ENCODE assay signal across 12 mouse cellular contexts in the genomic region with DNA sequence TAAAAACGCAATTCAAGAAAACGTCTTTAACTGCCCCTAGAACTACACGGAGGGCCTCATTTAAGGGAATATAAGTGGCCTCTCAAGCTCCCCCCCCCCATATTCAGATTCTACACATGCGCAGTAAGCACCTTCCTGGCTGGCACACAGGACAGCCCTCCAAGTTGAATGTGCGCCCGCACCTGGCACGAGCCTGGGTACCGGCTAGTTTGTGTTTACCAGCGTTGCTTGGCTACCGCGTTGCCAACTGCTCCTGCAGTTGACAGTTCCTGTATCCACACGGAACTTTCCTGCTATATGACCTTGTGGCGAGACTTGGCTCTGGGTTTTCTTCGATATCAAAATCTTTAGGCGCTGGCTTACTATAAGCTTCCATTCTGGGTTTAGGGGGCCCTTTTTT. TPM values are rescaled to one million over a fixed set of nuclear protein-coding genes. Genes with fewer than 3 reads are reported as not detected.
A peak's percentile ranks its signal among the peaks of the same experiment; 100 is the strongest.
DNase-seq lines count a peak whose midpoint lies in the region; ATAC-seq and TF ChIP-seq lines count a peak whose summit lies in the region.
"Had no signal": no experiment of that assay in that cellular context is flagged by ENCODE, and none has a peak within 500 bp of the region (broad histone marks: within the 10 kb centered on the region; RNA-seq: fewer than 3 reads in every experiment).

No protein-coding gene starts in this region.

- no peak for TF ChIP-seq CTCF in hindbrain, postnatal 0 days (IDR thresholded peaks at IDR 0.05; ENCODE audit: low read depth)

- ATAC-seq in hindbrain, postnatal 0 days: no peak
- ATAC-seq in hindbrain, embryonic 16.5 days: no peak
- ATAC-seq in megakaryocyte-erythroid progenitor cell, adult 5-6 weeks (replicated peaks; ENCODE audit: low FRiP score, low TSS enrichment, poor library complexity, severe bottlenecking): no peak

- no peak overlapping the region for H3K9ac ChIP-seq in hindbrain, postnatal 0 days (replicated peaks; ENCODE audit: low read length)
- H3K9ac ChIP-seq in hindbrain, embryonic 16.5 days (ENCODE audit: low read depth, low read length): no peak overlapping the region
- H3K9ac ChIP-seq: limb, embryonic 12.5 days; lung, embryonic 15.5 days had no signal

- H3K36me3 ChIP-seq in hindbrain, postnatal 0 days (ENCODE audit: insufficient read depth, low read length): no peaks in the 10 kb centered on the region
- H3K36me3 ChIP-seq in hindbrain, embryonic 16.5 days (ENCODE audit: control insufficient read depth, insufficient read depth, low read length): no peaks in the 10 kb centered on the region
- H3K36me3 ChIP-seq: limb, embryonic 12.5 days; lung, embryonic 15.5 days had no signal

- no peaks in the 10 kb centered on the region for H3K27me3 ChIP-seq in hindbrain, postnatal 0 days (ENCODE audit: insufficient read depth, low read length)
- H3K27me3 ChIP-seq in hindbrain, embryonic 16.5 days (replicated peaks; ENCODE audit: control insufficient read depth, insufficient read depth, low read length): no peaks in the 10 kb centered on the region
- H3K27me3 ChIP-seq: limb, embryonic 12.5 days; lung, embryonic 15.5 days had no signal

- no peak overlapping the region for H3K4me3 ChIP-seq in hindbrain, postnatal 0 days (ENCODE audit: low read length)
- H3K4me3 ChIP-seq in hindbrain, embryonic 16.5 days (ENCODE audit: low read length): no peak overlapping the region
- H3K4me3 ChIP-seq: limb, embryonic 12.5 days; lung, embryonic 15.5 days had no signal

- no peaks in the 10 kb centered on the region for H3K4me1 ChIP-seq in hindbrain, postnatal 0 days (ENCODE audit: insufficient read depth, low read length)
- H3K4me1 ChIP-seq in hindbrain, embryonic 16.5 days (ENCODE audit: control insufficient read depth, insufficient read depth, low read depth, low read length): no peaks in the 10 kb centered on the region
- H3K4me1 ChIP-seq: limb, embryonic 12.5 days; lung, embryonic 15.5 days had no signal

- no peak overlapping the region for H3K4me2 ChIP-seq in hindbrain, postnatal 0 days (ENCODE audit: low read depth, low read length)
- H3K4me2 ChIP-seq in hindbrain, embryonic 16.5 days (ENCODE audit: low read length): no peak overlapping the region
- H3K4me2 ChIP-seq: limb, embryonic 12.5 days; lung, embryonic 15.5 days had no signal

- peak; percentile 42 for DNase-seq in hindbrain, postnatal 0 days (ENCODE audit: low spot score)
- DNase-seq in cerebellum, adult 8-10 months: peak; percentile 7
- DNase-seq in gastrocnemius, postnatal 10 days: peak; percentile 48
- DNase-seq in layer of hippocampus, postnatal 10 days (ENCODE audit: low spot score in 2 of 2): peak; percentile 78 to 81
- DNase-seq in kidney, postnatal 10 days: no peak
- DNase-seq: kidney, adult 2 months had no signal

- WGBS in hindbrain, postnatal 0 days: 83% methylated on average over 15 of the region's 15 CpGs
- 90% methylated on average over 15 of the region's 15 CpGs for WGBS in hindbrain, embryonic 16.5 days

- no peaks in the 10 kb centered on the region for H3K9me3 ChIP-seq in hindbrain, postnatal 0 days (ENCODE audit: low read length)
- H3K9me3 ChIP-seq in hindbrain, embryonic 16.5 days (ENCODE audit: control insufficient read depth, low read length): no peaks in the 10 kb centered on the region
- H3K9me3 ChIP-seq: limb, embryonic 12.5 days; lung, embryonic 15.5 days had no signal

- H3K27ac ChIP-seq in hindbrain, postnatal 0 days: no peak overlapping the region
- no peak overlapping the region for H3K27ac ChIP-seq in hindbrain, embryonic 16.5 days (ENCODE audit: low read depth, low read length)
- H3K27ac ChIP-seq: limb, embryonic 12.5 days; lung, embryonic 15.5 days; stomach, postnatal 0 days had no signal

RNA-seq across cellular contexts. Expression of a gene that starts 13.9 kb away (rescaled TPM):
- total RNA-seq in hindbrain, postnatal 0 days (2014; rRNA removed): not detected in 2 replicates
- polyA plus RNA-seq in hindbrain, postnatal 0 days (2015; fragmentation: Nextera tagmentation; extraction: Ambion mirVana): not detected in 2 replicates
- not detected in 2 replicates for polyA plus RNA-seq in hindbrain, embryonic 16.5 days (2015; fragmentation: Nextera tagmentation; extraction: Ambion mirVana)
- not detected for total RNA-seq in gastrocnemius, postnatal 10 days (2021)
- not detected for total RNA-seq in layer of hippocampus, postnatal 10 days (2021)
- not detected in 2 replicates for total RNA-seq in megakaryocyte-erythroid progenitor cell, adult 5-6 weeks (2014; fragmentation: Nextera tagmentation)
- not detected in 2 replicates for total RNA-seq in megakaryocyte-erythroid progenitor cell, adult 5-6 weeks (2017)
- total RNA-seq: hematopoietic stem cell, adult 5-6 weeks had no signal
- polyA plus RNA-seq: kidney, adult 2 months; limb, embryonic 12.5 days; lung, embryonic 15.5 days; stomach, postnatal 0 days had no signal
